Mouse (Mus musculus) intestine, embryonic 15.5 days (tissue): ENCODE data around the gene Tmprss9. TPM values are rescaled to one million over a fixed set of nuclear protein-coding genes. Genes with fewer than 3 reads are reported as not detected.
A peak's percentile ranks its signal among the peaks of the same experiment; 100 is the strongest.
"Not testable (repeated sequence)": the region's sequence is repeated elsewhere in the genome, so short reads cannot be mapped to it uniquely, and the experiment has no call there.

Source experiments
- ATAC-seq: fragments of 200-750 bp; cut with Nextera tagmentation; 2 replicates; pipeline ENCODE4 v1.8.0; 2017; ENCODE audit warnings: moderate TSS enrichment, moderate library complexity
- H3K27ac ChIP-seq: fragments of 300-500 bp; sonication (generic); 2 replicates; pipeline ENCODE4 v1.5.1; 2015; ENCODE audit warnings: mild to moderate bottlenecking, inconsistent platforms
- H3K27me3 ChIP-seq: fragments of 300-500 bp; sonication (generic); replicated peaks from 2 replicates; pipeline ENCODE4 v1.6.1; 2015; ENCODE audit warnings: inconsistent platforms
- H3K36me3 ChIP-seq: fragments of 300-500 bp; sonication (generic); 2 replicates; pipeline ENCODE4 v1.6.1; 2015; ENCODE audit warnings: inconsistent platforms
- H3K4me1 ChIP-seq: fragments of 300-500 bp; sonication (generic); replicated peaks from 2 replicates; pipeline ENCODE4 v1.6.1; 2015; ENCODE audit warnings: inconsistent platforms
- H3K4me2 ChIP-seq: fragments of 300-500 bp; sonication (generic); replicated peaks from 2 replicates; pipeline ENCODE4 v1.6.1; 2015; ENCODE audit warnings: mild to moderate bottlenecking, inconsistent platforms
- H3K4me3 ChIP-seq: fragments of 300-500 bp; sonication (generic); replicated peaks from 2 replicates; pipeline ENCODE4 v1.5.1; 2015; ENCODE audit warnings: inconsistent platforms
- H3K9ac ChIP-seq: fragments of 300-500 bp; sonication (generic); 2 replicates; pipeline ENCODE4 v1.6.1; 2015; ENCODE audit warnings: inconsistent platforms
- H3K9me3 ChIP-seq: fragments of 300-500 bp; sonication (generic); 2 replicates; pipeline ENCODE4 v1.6.1; 2016; ENCODE audit warnings: inconsistent platforms
- WGBS: fragments of 180-500 bp; shearing (Covaris S2); methylation state at CpG from one replicate; pipeline ENCODE4 v1.1.7; 2015; 5-methylcytosine and 5-hydroxymethylcytosine counted together
- polyA plus RNA-seq: library from polyadenylated mRNA; unstranded; fragments of >200 nt; fragmentation: Nextera tagmentation; extraction: Ambion mirVana; gene quantifications from 2 replicates; pipeline ENCODE4 v1.2.1, GENCODE M21; 2015

Tmprss9 gene
- polyA plus RNA-seq: 0.05 TPM in 1 of 2 replicates, not detected in the other

- Histone ChIP-seq H3K4me3 (no peak within 1 kb of the TSS), H3K4me1 (no peaks in the 10 kb centered on the region), H3K27ac (no peak within 1 kb of the TSS), H3K27me3 (no peaks in the 10 kb centered on the region), H3K9ac (no peak within 1 kb of the TSS), H3K9me3 (no peaks in the 10 kb centered on the region), H3K4me2 (no peak within 1 kb of the TSS), H3K36me3 (peaks cover 3% of the 10 kb centered on the region; the same call in 1 of the 2 replicates)
- 0 out of 2 replicates have a peak, but pooled peaks have one; percentile 27 for ATAC-seq
- WGBS: 25% methylated on average over 9 of the region's 9 CpGs
Measured at GRCm38 (mm10) chr10:80871581-80871980, at the start of gene Tmprss9. Gene Tmprss9 (plus strand): TSS chr10:80871848.

GRCm38 (mm10) chr10:80821991-80822390 is 49.7 kb upstream of the Tmprss9 start:
- H3K9ac ChIP-seq: no peak overlapping the region
- 41% methylated on average over 2 of the region's 2 CpGs for WGBS
- H3K4me2 ChIP-seq: no peak overlapping the region
- no peaks in the 10 kb centered on the region for H3K27me3 ChIP-seq
- no peak overlapping the region for H3K4me3 ChIP-seq
- H3K27ac ChIP-seq: no peak overlapping the region
- no peaks in the 10 kb centered on the region for H3K9me3 ChIP-seq
- 0 out of 2 replicates have a peak, but pooled peaks cover 3% of the 10 kb centered on the region for H3K4me1 ChIP-seq
- no peaks in the 10 kb centered on the region for H3K36me3 ChIP-seq
- no peak for ATAC-seq

- H3K27me3 ChIP-seq: no peaks in the 10 kb centered on the region
- no peak overlapping the region for H3K9ac ChIP-seq
- no peaks in the 10 kb centered on the region for H3K9me3 ChIP-seq
- WGBS: 87% methylated on average over 5 of the region's 5 CpGs
- no peak overlapping the region for H3K4me3 ChIP-seq
- no peak overlapping the region for H3K27ac ChIP-seq
- H3K36me3 ChIP-seq: no peaks in the 10 kb centered on the region
- H3K4me1 ChIP-seq: peaks cover 6% of the 10 kb centered on the region
- no peak for ATAC-seq
- no peak overlapping the region for H3K4me2 ChIP-seq
Measured at GRCm38 (mm10) chr10:80822528-80822927, 49.1 kb upstream of the Tmprss9 start.

GRCm38 (mm10) chr10:80823316-80823715 is 48.3 kb upstream of the Tmprss9 start:
- no peak for ATAC-seq
- H3K4me1 ChIP-seq: peaks cover 14% of the 10 kb centered on the region
- 90% methylated on average over 1 of the region's 1 CpGs for WGBS

GRCm38 (mm10) chr10:80823847-80824643 is 47.6 kb upstream of the Tmprss9 start:
- ATAC-seq: no peak
- H3K4me1 ChIP-seq: peaks cover 17% of the 10 kb centered on the region
- no peaks in the 10 kb centered on the region for H3K9me3 ChIP-seq
- no peak overlapping the region for H3K4me3 ChIP-seq
- no peak overlapping the region for H3K27ac ChIP-seq
- H3K27me3 ChIP-seq: no peaks in the 10 kb centered on the region
- no peak overlapping the region for H3K4me2 ChIP-seq
- H3K36me3 ChIP-seq: no peaks in the 10 kb centered on the region
- 66% methylated on average over 8 of the region's 8 CpGs for WGBS
- H3K9ac ChIP-seq: no peak overlapping the region

More at GRCm38 (mm10) chr10:80823316-80823715, 48.3 kb upstream of the Tmprss9 start:
- no peaks in the 10 kb centered on the region for H3K27me3 ChIP-seq
- no peaks in the 10 kb centered on the region for H3K36me3 ChIP-seq
- no peak overlapping the region for H3K4me3 ChIP-seq
- no peak overlapping the region for H3K4me2 ChIP-seq
- H3K9ac ChIP-seq: no peak overlapping the region
- no peaks in the 10 kb centered on the region for H3K9me3 ChIP-seq
- no peak overlapping the region for H3K27ac ChIP-seq

GRCm38 (mm10) chr10:80824827-80825226 is 46.8 kb upstream of the Tmprss9 start:
- Histone ChIP-seq H3K4me3 (no peak overlapping the region), H3K4me2 (no peak overlapping the region), H3K9me3 (no peaks in the 10 kb centered on the region), H3K36me3 (peaks cover 8% of the 10 kb centered on the region), H3K27me3 (no peaks in the 10 kb centered on the region), H3K27ac (no peak overlapping the region), H3K9ac (no peak overlapping the region), H3K4me1 (peaks cover 22% of the 10 kb centered on the region)
- 70% methylated on average over 2 of the region's 2 CpGs for WGBS
- ATAC-seq: no peak

GRCm38 (mm10) chr10:80826151-80827062 is 45.2 kb upstream of the Tmprss9 start, which contains the start of gene Oaz1:
Gene Oaz1 (plus strand): TSS chr10:80826656.
- peak within 1 kb of the TSS; percentile 78 for H3K9ac ChIP-seq
- ATAC-seq: peak; percentile 98
- no peaks in the 10 kb centered on the region for H3K27me3 ChIP-seq
- H3K4me2 ChIP-seq: peak within 1 kb of the TSS; percentile 87
- H3K9me3 ChIP-seq: no peaks in the 10 kb centered on the region
- H3K4me3 ChIP-seq: peak within 1 kb of the TSS; percentile 62
- WGBS: under 1% methylated on average over 80 of the region's 82 CpGs
- H3K27ac ChIP-seq: peak within 1 kb of the TSS; percentile 81
- H3K4me1 ChIP-seq: peaks cover 34% of the 10 kb centered on the region
- H3K36me3 ChIP-seq: peaks cover 10% of the 10 kb centered on the region

- H3K36me3 ChIP-seq: peaks cover 10% of the 10 kb centered on the region
- H3K9ac ChIP-seq: peak overlapping the region; percentile 78
- ATAC-seq: no peak
- H3K27me3 ChIP-seq: no peaks in the 10 kb centered on the region
- H3K27ac ChIP-seq: peak overlapping the region; percentile 81
- H3K4me1 ChIP-seq: peaks cover 35% of the 10 kb centered on the region
- peak overlapping the region; percentile 62 for H3K4me3 ChIP-seq
- H3K4me2 ChIP-seq: peak overlapping the region; percentile 87
- no peaks in the 10 kb centered on the region for H3K9me3 ChIP-seq
- 6% methylated on average over 29 of the region's 29 CpGs for WGBS
Measured at GRCm38 (mm10) chr10:80827063-80827869, 44.4 kb upstream of the Tmprss9 start.

- peaks cover 35% of the 10 kb centered on the region for H3K4me1 ChIP-seq
- no peak for ATAC-seq
- peak overlapping the region; percentile 87 for H3K4me2 ChIP-seq
- H3K27me3 ChIP-seq: no peaks in the 10 kb centered on the region
- H3K9ac ChIP-seq: peak overlapping the region; percentile 78
- H3K4me3 ChIP-seq: peak overlapping the region; percentile 62
- H3K27ac ChIP-seq: no peak overlapping the region
- H3K9me3 ChIP-seq: no peaks in the 10 kb centered on the region
- H3K36me3 ChIP-seq: peaks cover 10% of the 10 kb centered on the region
- 68% methylated on average over 10 of the region's 10 CpGs for whole genome bisulfite sequencing
Measured at GRCm38 (mm10) chr10:80827870-80828420, 43.7 kb upstream of the Tmprss9 start.

- WGBS: 89% methylated on average over 9 of the region's 9 CpGs
- H3K4me3 ChIP-seq: not testable (repeated sequence)
- peak overlapping the region; percentile 87; the same call in 1 of the 2 replicates for H3K4me2 ChIP-seq
Measured at GRCm38 (mm10) chr10:80828587-80828986, 43.1 kb upstream of the Tmprss9 start.

More at GRCm38 (mm10) chr10:80828587-80828986, 43.1 kb upstream of the Tmprss9 start:
- H3K27me3 ChIP-seq, H3K9ac ChIP-seq, H3K36me3 ChIP-seq, ATAC-seq, H3K27ac ChIP-seq, H3K9me3 ChIP-seq: not testable (repeated sequence)
- peaks cover 35% of the 10 kb centered on the region for H3K4me1 ChIP-seq
